Mouse (Mus musculus) ES-Bruce4 (cell line): Measurements from ENCODE around the gene Ppm1l. TPM values are rescaled to one million over a fixed set of nuclear protein-coding genes. Genes with fewer than 3 reads are reported as not detected.

ENCODE experiments used
- H3K27ac ChIP-seq: 2 replicates; pipeline ENCODE4 v1.5.1; 2012; ENCODE audit warnings: low read length, inconsistent platforms; ENCODE audit not compliant: insufficient read depth
- H3K27me3 ChIP-seq: 2 replicates; pipeline ENCODE4 v1.6.1; 2012; ENCODE audit warnings: mild to moderate bottlenecking, low read length, inconsistent platforms; ENCODE audit not compliant: control insufficient read depth, poor library complexity, insufficient read depth, severe bottlenecking
- H3K36me3 ChIP-seq: 2 replicates; pipeline ENCODE4 v1.6.1; 2012; ENCODE audit warnings: inconsistent platforms, mild to moderate bottlenecking, low read length, moderate library complexity; ENCODE audit not compliant: control insufficient read depth, poor library complexity, insufficient read depth, severe bottlenecking
- H3K4me1 ChIP-seq: one replicate; pipeline ENCODE4 v1.8.1; 2011; ENCODE audit warnings: low read length; ENCODE audit not compliant: control insufficient read depth, insufficient read depth
- H3K4me3 ChIP-seq: 2 replicates; pipeline ENCODE4 v1.5.1; 2011; ENCODE audit warnings: low read depth, mild to moderate bottlenecking, low read length
- H3K9ac ChIP-seq: 2 replicates; pipeline ENCODE4 v1.6.1; 2012; ENCODE audit warnings: low read depth, mild to moderate bottlenecking, inconsistent platforms; ENCODE audit not compliant: poor library complexity, severe bottlenecking
- H3K9me3 ChIP-seq: replicated peaks from 2 replicates; pipeline ENCODE4 v1.6.1; 2012; ENCODE audit warnings: mild to moderate bottlenecking, low read length, inconsistent platforms; ENCODE audit not compliant: control insufficient read depth, poor library complexity, insufficient read depth, severe bottlenecking
- CTCF ChIP-seq: IDR thresholded peaks from one replicate; pipeline ENCODE4 v1.8.1; 2011; ENCODE audit warnings: low read depth, low read length
- EP300 ChIP-seq: IDR thresholded peaks from 2 replicates; pipeline ENCODE4 v1.6.1; 2011; ENCODE audit warnings: low read depth, low read length; ENCODE audit not compliant: insufficient read depth
- POLR2A ChIP-seq: IDR thresholded peaks from one replicate; pipeline ENCODE4 v1.8.1; 2011; ENCODE audit warnings: low read length; ENCODE audit not compliant: insufficient read depth
- polyA plus RNA-seq: library from polyadenylated mRNA; stranded (reverse); fragments of >200 nt; gene quantifications from 2 replicates; pipeline ENCODE4 v1.2.4, GENCODE M21; 2011; ENCODE audit warnings: low read depth; ENCODE audit not compliant: missing spikeins, insufficient read depth, insufficient read length

Gene Ppm1l
- polyA plus RNA-seq, 1 experiment: 3.5 TPM

DNA sequence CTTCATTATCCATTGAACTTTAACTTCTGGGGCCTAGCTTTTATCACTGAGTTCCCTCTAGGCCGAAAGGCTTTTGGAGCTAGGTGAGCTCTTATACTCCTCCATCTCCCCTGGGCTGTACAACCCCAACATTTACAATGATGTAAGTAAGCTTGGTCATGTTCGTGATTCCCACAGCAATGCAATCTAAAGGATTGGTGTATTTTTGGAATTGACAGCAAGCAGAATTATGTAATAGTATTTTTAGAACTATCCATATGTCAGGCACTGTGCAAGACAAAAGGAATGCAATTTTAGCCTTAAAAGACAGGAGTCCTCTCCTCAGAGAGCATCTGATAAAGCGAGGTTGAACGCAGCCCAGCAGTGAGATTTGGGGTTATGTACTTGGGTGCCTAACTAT lies 149.1 kb downstream of the Ppm1l start:
- Histone ChIP-seq H3K9me3 (no peaks in the 10 kb centered on the region), H3K27me3 (no peaks in the 10 kb centered on the region), H3K4me1 (no peaks in the 10 kb centered on the region), H3K9ac (no peak overlapping the region), H3K36me3 (no peaks in the 10 kb centered on the region), H3K27ac (no peak overlapping the region), H3K4me3 (no peak overlapping the region)
- TF ChIP-seq POLR2A: no peak

DNA sequence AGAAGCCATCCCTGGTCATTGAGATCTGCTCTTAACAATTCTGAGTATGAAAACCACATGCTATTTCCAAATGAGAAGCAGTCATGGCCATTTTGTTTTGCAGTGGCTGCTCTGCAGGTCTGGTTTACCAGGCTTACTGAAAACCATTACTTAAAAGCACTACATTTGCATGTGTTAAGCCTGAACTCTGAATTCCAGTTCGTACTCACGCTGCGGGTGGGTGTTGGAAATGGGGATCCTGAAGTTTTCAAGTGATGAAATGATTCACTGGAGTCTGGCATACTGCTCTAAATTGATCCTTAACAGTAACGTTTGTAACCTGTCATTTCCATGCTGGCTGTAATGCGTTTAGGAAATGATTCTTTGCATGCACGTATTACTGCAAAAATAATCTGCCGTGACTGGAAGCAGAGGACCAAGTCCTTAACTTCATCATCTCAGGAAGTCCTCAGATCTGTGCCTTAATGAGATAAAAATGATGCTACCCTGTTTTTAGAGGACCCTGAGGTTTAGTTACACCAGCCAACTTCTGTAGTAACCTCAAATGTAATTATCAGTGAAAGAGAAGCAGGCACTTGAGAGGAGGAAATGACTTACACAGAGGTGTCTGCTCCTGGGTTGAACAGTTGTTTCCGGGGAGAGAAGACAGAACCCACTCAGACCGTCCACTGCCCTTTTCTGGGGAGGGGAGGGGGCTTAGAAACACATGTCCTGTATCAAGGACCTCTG lies 151.8 kb downstream of the Ppm1l start:
- Histone ChIP-seq H3K27ac (no peak overlapping the region), H3K9ac (no peak overlapping the region), H3K27me3 (no peaks in the 10 kb centered on the region), H3K4me3 (no peak overlapping the region), H3K9me3 (no peaks in the 10 kb centered on the region), H3K36me3 (no peaks in the 10 kb centered on the region), H3K4me1 (no peaks in the 10 kb centered on the region)
- TF ChIP-seq POLR2A (no peak), CTCF (no peak), EP300 (no peak)

DNA sequence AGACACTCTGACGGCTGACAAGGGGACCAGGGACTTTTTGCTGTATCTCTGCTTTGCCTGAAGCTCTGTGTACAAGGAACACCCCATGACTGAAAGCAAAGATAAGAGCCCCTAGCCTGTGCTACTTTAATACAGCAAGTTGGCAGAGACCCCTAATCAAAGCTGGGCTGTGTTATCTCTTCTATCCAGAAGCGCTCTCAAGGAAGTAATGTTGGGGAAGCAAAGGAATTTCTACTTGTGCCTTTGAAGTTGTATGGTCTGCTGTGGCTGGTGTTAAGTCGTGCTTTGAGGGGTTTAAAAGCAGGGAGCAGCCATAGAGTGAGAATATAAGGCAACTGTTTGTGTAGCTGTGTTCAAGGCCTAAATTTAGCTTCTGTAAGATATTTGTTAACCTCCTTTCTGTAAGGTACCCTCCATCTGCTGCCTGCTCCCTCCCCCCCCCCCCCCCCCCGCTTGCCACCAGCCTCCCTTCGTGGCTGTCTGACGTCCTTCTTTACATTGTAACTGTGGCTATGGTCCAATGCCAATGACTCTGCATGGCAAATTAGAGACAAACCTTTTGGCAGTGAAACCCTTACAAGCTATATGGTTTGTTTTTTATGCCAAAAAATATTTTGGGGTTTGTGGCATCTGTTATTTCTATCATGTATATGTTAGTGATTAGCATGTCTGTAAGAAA lies 152.9 kb downstream of the Ppm1l start:
- Histone ChIP-seq H3K4me1 (no peaks in the 10 kb centered on the region), H3K9me3 (no peaks in the 10 kb centered on the region; the same call in 1 of the 2 replicates), H3K36me3 (no peaks in the 10 kb centered on the region), H3K9ac (no peak overlapping the region), H3K27me3 (no peaks in the 10 kb centered on the region), H3K27ac (no peak overlapping the region), H3K4me3 (no peak overlapping the region)
- no peak for TF ChIP-seq CTCF
- no peak for TF ChIP-seq EP300
- no peak for TF ChIP-seq POLR2A

DNA sequence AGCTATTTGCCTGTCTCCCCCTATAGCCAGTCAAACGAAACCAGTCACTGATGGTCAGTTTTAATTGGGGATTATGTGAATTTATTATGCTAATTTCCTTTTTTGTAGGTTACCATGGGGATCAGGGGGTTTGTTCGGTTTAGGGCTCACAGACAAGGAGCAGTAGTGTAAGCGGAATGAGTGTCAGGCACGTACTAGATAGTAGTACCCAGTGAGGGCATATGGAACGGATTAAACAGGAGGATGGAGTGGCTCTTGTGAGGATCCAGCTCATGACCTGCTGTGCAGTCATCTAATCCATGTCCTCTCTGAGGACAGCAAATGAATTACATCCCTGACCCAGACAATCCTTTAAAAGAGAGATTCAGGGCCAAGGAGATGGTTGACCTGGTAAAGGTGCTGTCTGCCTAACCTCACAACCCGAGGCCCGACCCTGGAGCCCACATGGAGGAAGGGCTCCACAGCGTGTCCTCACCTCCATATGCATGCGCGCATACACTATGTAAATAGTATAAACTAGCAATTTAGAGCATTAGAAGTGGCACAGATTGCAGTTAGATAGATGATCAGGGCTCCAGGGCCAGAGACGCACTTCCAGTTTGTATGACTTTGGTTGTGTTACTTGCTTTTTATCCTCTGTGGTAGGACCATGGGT lies 153.6 kb downstream of the Ppm1l start:
- no peaks in the 10 kb centered on the region for H3K4me1 ChIP-seq
- H3K9ac ChIP-seq: no peak overlapping the region
- H3K9me3 ChIP-seq: no peaks in the 10 kb centered on the region; the same call in 1 of the 2 replicates
- no peak overlapping the region for H3K27ac ChIP-seq
- no peaks in the 10 kb centered on the region for H3K27me3 ChIP-seq
- no peak for TF ChIP-seq POLR2A
- TF ChIP-seq CTCF: no peak
- no peak for TF ChIP-seq EP300
- no peak overlapping the region for H3K4me3 ChIP-seq
- no peaks in the 10 kb centered on the region for H3K36me3 ChIP-seq

DNA sequence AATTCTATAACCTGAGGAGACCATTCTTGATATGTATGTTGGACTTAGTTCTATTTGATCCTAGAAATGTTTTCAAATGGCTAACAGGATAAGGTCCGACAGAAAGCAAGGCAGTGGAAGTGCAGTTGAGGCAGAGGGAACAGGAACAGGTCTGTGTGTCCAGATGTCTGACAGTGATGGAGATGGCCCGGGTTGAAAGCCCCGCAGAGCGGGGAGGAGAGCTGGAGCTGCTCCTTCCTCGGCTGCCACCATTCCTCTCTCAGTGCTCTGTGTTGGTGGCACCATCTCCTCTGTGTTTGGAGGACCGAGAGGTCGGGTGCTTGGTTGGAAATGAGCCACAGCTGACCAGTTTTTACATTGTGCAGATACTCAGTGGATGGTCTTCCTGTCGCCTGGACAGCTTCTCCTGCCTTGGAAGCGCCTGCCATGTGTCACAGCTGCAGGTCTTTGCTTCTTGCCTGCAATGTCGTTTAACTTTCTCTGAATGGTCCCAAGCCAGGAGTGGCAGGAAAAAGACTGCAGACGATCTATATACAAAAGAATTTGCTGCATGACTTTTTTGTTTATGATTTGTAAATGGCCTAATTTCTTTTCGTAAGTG lies 159.3 kb downstream of the Ppm1l start:
- Histone ChIP-seq H3K27ac (no peak overlapping the region), H3K36me3 (no peaks in the 10 kb centered on the region), H3K4me1 (no peaks in the 10 kb centered on the region), H3K9me3 (no peaks in the 10 kb centered on the region; the same call in 1 of the 2 replicates), H3K27me3 (no peaks in the 10 kb centered on the region), H3K9ac (no peak overlapping the region), H3K4me3 (no peak overlapping the region)
- TF ChIP-seq CTCF (no peak), EP300 (no peak), POLR2A (no peak)

DNA sequence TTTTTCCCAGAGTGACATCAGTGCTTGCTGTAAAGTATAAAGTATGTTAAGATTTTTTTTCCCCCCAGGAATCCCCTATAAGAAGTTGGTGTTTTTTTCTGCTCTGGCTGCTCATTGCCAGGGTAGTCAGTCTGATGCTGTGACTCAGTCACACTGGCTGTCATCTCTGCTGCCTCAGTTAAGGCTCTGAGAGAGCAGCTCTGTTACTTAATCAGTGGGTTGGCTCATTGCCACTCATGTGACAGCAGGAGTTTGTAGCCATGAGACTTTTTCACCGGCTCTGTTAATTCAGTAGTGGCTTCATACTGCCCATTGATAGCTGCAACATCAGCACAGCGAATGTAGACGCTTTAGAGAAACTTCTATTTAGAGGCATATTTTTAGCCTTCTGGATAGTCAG lies 163.3 kb downstream of the Ppm1l start:
- TF ChIP-seq EP300 (no peak), CTCF (no peak), POLR2A (no peak)
- Histone ChIP-seq H3K27ac (no peak overlapping the region), H3K9me3 (no peaks in the 10 kb centered on the region), H3K4me1 (no peaks in the 10 kb centered on the region), H3K27me3 (no peaks in the 10 kb centered on the region), H3K4me3 (no peak overlapping the region), H3K36me3 (no peaks in the 10 kb centered on the region), H3K9ac (no peak overlapping the region)
